Mouse (Mus musculus): ENCODE results near the gene Gm11733.
A peak's percentile ranks its signal among the peaks of the same experiment; 100 is the strongest.

The Gm11733 gene

GRCm38 (mm10) chr11:117478271-117479006 is 5.7 kb upstream of the Gm11733 start:
- DNase-seq: no peak

- peak; percentile 89 for DNase-seq
These were observed 5.0 kb upstream of the Gm11733 start for GRCm38 (mm10) chr11:117479007-117479719.

- no peak for DNase-seq
These were observed 4.4 kb upstream of the Gm11733 start for GRCm38 (mm10) chr11:117479746-117480145.

GRCm38 (mm10) chr11:117482300-117482676 is 1.9 kb upstream of the Gm11733 start:
- no peak for DNase-seq

- DNase-seq: peak; percentile 95
These were observed 1.3 kb upstream of the Gm11733 start for GRCm38 (mm10) chr11:117482677-117483511.

- DNase-seq: no peak
These were observed 7.4 kb downstream of the Gm11733 start for GRCm38 (mm10) chr11:117491408-117492208.

GRCm38 (mm10) chr11:117492209-117492505 is 8.0 kb downstream of the Gm11733 start:
- DNase-seq: no peak

- DNase-seq: peak; percentile 48
These were observed 12.6 kb downstream of the Gm11733 start for GRCm38 (mm10) chr11:117496812-117497211.

- peak; percentile 88 for DNase-seq
These were observed 13.3 kb downstream of the Gm11733 start for GRCm38 (mm10) chr11:117497256-117498136.

GRCm38 (mm10) chr11:117498137-117498511 is 14.0 kb downstream of the Gm11733 start:
- no peak for DNase-seq

- no peak for DNase-seq
These were observed 24.8 kb downstream of the Gm11733 start for GRCm38 (mm10) chr11:117508972-117509371.

GRCm38 (mm10) chr11:117515718-117516421 is 31.7 kb downstream of the Gm11733 start:
- DNase-seq: no peak

- DNase-seq: no peak
These were observed 32.2 kb downstream of the Gm11733 start for GRCm38 (mm10) chr11:117516422-117516796.

GRCm38 (mm10) chr11:117521906-117522780 is 38.0 kb downstream of the Gm11733 start:
- peak; percentile 72 for DNase-seq

GRCm38 (mm10) chr11:117522879-117523519 is 38.8 kb downstream of the Gm11733 start:
- DNase-seq: peak; percentile 80

GRCm38 (mm10) chr11:117525606-117526349 is 41.6 kb downstream of the Gm11733 start:
- DNase-seq: no peak

GRCm38 (mm10) chr11:117532374-117532773 is 48.2 kb downstream of the Gm11733 start:
- DNase-seq: peak; percentile 75

- DNase-seq: no peak
These were observed 50.7 kb downstream of the Gm11733 start for GRCm38 (mm10) chr11:117534912-117535311.

Measured in retina, postnatal 1 day (tissue).